10 mouse cellular contexts compared by ENCODE assay signal in genomic region chr10:99168840-99169764, GRCm38 (mm10). TPM values are rescaled to one million over a fixed set of nuclear protein-coding genes. Genes with fewer than 3 reads are reported as not detected.
DNase-seq lines count a peak whose midpoint lies in the region; ATAC-seq and TF ChIP-seq lines count a peak whose summit lies in the region.
"Had no signal": no experiment of that assay in that cellular context is flagged by ENCODE, and none has a peak within 500 bp of the region (broad histone marks: within the 10 kb centered on the region; RNA-seq: fewer than 3 reads in every experiment).

No protein-coding gene starts in this region.

- peak; percentile 44 for TF ChIP-seq CTCF in forebrain, postnatal 0 days (IDR thresholded peaks at IDR 0.05; ENCODE audit: low read depth)
- TF ChIP-seq CTCF in cortical plate, adult 2 months (IDR thresholded peaks at IDR 0.05; ENCODE audit: extremely low read depth, insufficient read depth, low read length), result peak; percentile 38; the same call in 1 of the 2 replicates

- no peak overlapping the region for H3K27ac ChIP-seq in forebrain, postnatal 0 days (ENCODE audit: low read depth, low read length)
- H3K27ac ChIP-seq in forebrain, embryonic 11.5 days (ENCODE audit: low read depth, low read length), result no peak overlapping the region
- H3K27ac ChIP-seq in cortical plate, adult 2 months (ENCODE audit: insufficient read depth, low read length), result 0 out of 2 replicates have a peak overlapping the region, but pooled peaks have one; percentile 41
- peak overlapping the region; percentile 73 for H3K27ac ChIP-seq in kidney, embryonic 15.5 days

- H3K4me3 ChIP-seq in forebrain, postnatal 0 days (ENCODE audit: low read depth, low read length), result no peak overlapping the region
- no peak overlapping the region for H3K4me3 ChIP-seq in forebrain, embryonic 11.5 days (ENCODE audit: low read depth, low read length)
- H3K4me3 ChIP-seq in cortical plate, adult 2 months (ENCODE audit: insufficient read depth, low read length), result no peak overlapping the region
- no peak overlapping the region for H3K4me3 ChIP-seq in kidney, embryonic 15.5 days (replicated peaks)

- H3K4me1 ChIP-seq in forebrain, postnatal 0 days (ENCODE audit: insufficient read depth), result no peaks in the 10 kb centered on the region
- H3K4me1 ChIP-seq in forebrain, embryonic 11.5 days (replicated peaks; ENCODE audit: control insufficient read depth, insufficient read depth, low read length), result peaks cover 4% of the 10 kb centered on the region; the same call in 1 of the 2 replicates
- peaks cover 3% of the 10 kb centered on the region; the same call in 1 of the 2 replicates for H3K4me1 ChIP-seq in cortical plate, adult 2 months (ENCODE audit: control insufficient read depth, insufficient read depth, low read length)
- peaks cover 60% of the 10 kb centered on the region for H3K4me1 ChIP-seq in kidney, embryonic 15.5 days

- no peak for ATAC-seq in forebrain, postnatal 0 days
- no peak for ATAC-seq in forebrain, embryonic 11.5 days (replicated peaks; ENCODE audit: low FRiP score)
- peak; percentile 22 for ATAC-seq in CD4-positive, CD25-positive, alpha-beta regulatory T cell, adult 4 months
- no peak for ATAC-seq in kidney, embryonic 15.5 days (replicated peaks; ENCODE audit: low FRiP score)
- peak; percentile 39 for ATAC-seq in megakaryocyte, adult 5-6 weeks (ENCODE audit: poor library complexity, severe bottlenecking)

- H3K9me3 ChIP-seq in forebrain, postnatal 0 days (ENCODE audit: low read length), result no peaks in the 10 kb centered on the region
- no peaks in the 10 kb centered on the region for H3K9me3 ChIP-seq in forebrain, embryonic 11.5 days (ENCODE audit: control insufficient read depth, low read length)
- no peaks in the 10 kb centered on the region for H3K9me3 ChIP-seq in kidney, embryonic 15.5 days (replicated peaks)
- H3K9me3 ChIP-seq: G1E had no signal

- no peaks in the 10 kb centered on the region for H3K36me3 ChIP-seq in forebrain, postnatal 0 days (ENCODE audit: insufficient read depth)
- no peaks in the 10 kb centered on the region for H3K36me3 ChIP-seq in forebrain, embryonic 11.5 days (ENCODE audit: control insufficient read depth, insufficient read depth, low read length)
- no peaks in the 10 kb centered on the region for H3K36me3 ChIP-seq in kidney, embryonic 15.5 days

- no peak for TF ChIP-seq POLR2A in cortical plate, adult 2 months (IDR thresholded peaks at IDR 0.05; ENCODE audit: extremely low read depth, insufficient read depth, low read length)

- H3K4me2 ChIP-seq in forebrain, postnatal 0 days (ENCODE audit: low read depth), result no peak overlapping the region
- H3K4me2 ChIP-seq in forebrain, embryonic 11.5 days (ENCODE audit: low read depth, low read length, severe bottlenecking), result no peak overlapping the region
- H3K4me2 ChIP-seq in kidney, embryonic 15.5 days, result peak overlapping the region; percentile 14; the same call in 1 of the 2 replicates

- WGBS in forebrain, postnatal 0 days, result 82% methylated on average over 11 of the region's 11 CpGs
- 88% methylated on average over 11 of the region's 11 CpGs for WGBS in forebrain, embryonic 11.5 days
- WGBS in kidney, embryonic 15.5 days, result 56% methylated on average over 11 of the region's 11 CpGs

- H3K27me3 ChIP-seq in forebrain, postnatal 0 days (ENCODE audit: insufficient read depth, low read length), result no peaks in the 10 kb centered on the region
- no peaks in the 10 kb centered on the region for H3K27me3 ChIP-seq in forebrain, embryonic 11.5 days (ENCODE audit: control insufficient read depth, insufficient read depth, low read length)
- no peaks in the 10 kb centered on the region for H3K27me3 ChIP-seq in kidney, embryonic 15.5 days

- peak; percentile 30 for DNase-seq in forebrain, postnatal 0 days
- no peak for DNase-seq in forebrain, embryonic 11.5 days (ENCODE audit: low spot score)
- DNase-seq in spleen, postnatal 14 days (ENCODE audit: low spot score in 2 of 2), result no peak
- no peak for DNase-seq in natural killer cell, adult 2 months (ENCODE audit: low spot score in 2 of 2)

- no peak overlapping the region for H3K9ac ChIP-seq in forebrain, postnatal 0 days
- H3K9ac ChIP-seq in forebrain, embryonic 11.5 days (ENCODE audit: low read length), result no peak overlapping the region
- H3K9ac ChIP-seq in kidney, embryonic 15.5 days, result no peak overlapping the region

RNA-seq across cellular contexts. Expression of gene Phxr2, which starts 43.0 kb away (rescaled TPM):
- total RNA-seq in forebrain, postnatal 0 days (2014; rRNA removed), result not detected in 2 replicates
- not detected in 2 replicates for polyA plus RNA-seq in forebrain, postnatal 0 days (2015; fragmentation: Nextera tagmentation; extraction: Ambion mirVana)
- polyA plus RNA-seq in forebrain, embryonic 11.5 days (2014; fragmentation: Nextera tagmentation; extraction: Ambion mirVana), result not detected in 2 replicates
- polyA plus RNA-seq in CD4-positive, CD25-positive, alpha-beta regulatory T cell, adult 4 months (2017; shearing (Covaris generic)), result under 1 TPM in 1 of 2 experiments, not detected in 1; 0.47 TPM
- not detected in 2 replicates for polyA plus RNA-seq in cortical plate, adult 2 months (2012; rRNA removed)
- polyA plus RNA-seq in kidney, embryonic 15.5 days (2015; fragmentation: Nextera tagmentation; extraction: Ambion mirVana), result not detected in 2 replicates
- not detected in 2 replicates for total RNA-seq in megakaryocyte, adult 5-6 weeks (2015)
- total RNA-seq in megakaryocyte, adult 5-6 weeks (2017), result not detected in 2 replicates
- total RNA-seq: G1E had no signal
- polyA plus RNA-seq: G1E; gonadal fat pad, adult 2 months had no signal

Comparison
In these comparisons a context has a peak if more than half of its experiments do, and no peak if none do; other contexts are left out.
1. ATAC-seq: peak in CD4-positive, CD25-positive, alpha-beta regulatory T cell, adult 4 months (single experiment) and megakaryocyte, adult 5-6 weeks (single experiment); none in forebrain, postnatal 0 days (single experiment), forebrain, embryonic 11.5 days (single experiment) and kidney, embryonic 15.5 days (single experiment).
2. H3K27ac ChIP-seq: peak in cortical plate, adult 2 months (single experiment) and kidney, embryonic 15.5 days (single experiment); none in forebrain, postnatal 0 days (single experiment) and forebrain, embryonic 11.5 days (single experiment).